Mouse (Mus musculus): ENCODE results near the gene Dclk2.

The Dclk2 gene

GRCm38 (mm10) chr3:86920343-86921083 lies at the start of gene Dclk2:
Gene Dclk2 (minus strand): TSS chr3:86920852.
- DNase-seq, result peak; percentile 72

- no peak for DNase-seq
These were observed 42.2 kb upstream of the Dclk2 start for GRCm38 (mm10) chr3:86962665-86963435.

DNA sequence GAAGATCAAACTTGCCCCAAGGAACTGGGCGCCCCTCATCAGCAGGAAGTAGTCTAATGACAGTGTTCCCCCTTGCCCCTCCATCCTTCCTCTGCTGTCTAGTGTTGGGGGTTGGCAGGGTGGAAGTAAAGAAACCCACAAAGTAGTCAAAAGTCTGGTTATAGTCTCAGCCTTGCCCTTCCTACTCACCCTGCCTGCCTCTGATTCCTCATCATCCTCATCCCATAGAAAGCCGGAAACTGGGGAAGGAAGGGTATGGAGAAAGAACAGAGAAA lies 40.7 kb upstream of the Dclk2 start:
- peak; percentile 27 to 62 for DNase-seq

DNA sequence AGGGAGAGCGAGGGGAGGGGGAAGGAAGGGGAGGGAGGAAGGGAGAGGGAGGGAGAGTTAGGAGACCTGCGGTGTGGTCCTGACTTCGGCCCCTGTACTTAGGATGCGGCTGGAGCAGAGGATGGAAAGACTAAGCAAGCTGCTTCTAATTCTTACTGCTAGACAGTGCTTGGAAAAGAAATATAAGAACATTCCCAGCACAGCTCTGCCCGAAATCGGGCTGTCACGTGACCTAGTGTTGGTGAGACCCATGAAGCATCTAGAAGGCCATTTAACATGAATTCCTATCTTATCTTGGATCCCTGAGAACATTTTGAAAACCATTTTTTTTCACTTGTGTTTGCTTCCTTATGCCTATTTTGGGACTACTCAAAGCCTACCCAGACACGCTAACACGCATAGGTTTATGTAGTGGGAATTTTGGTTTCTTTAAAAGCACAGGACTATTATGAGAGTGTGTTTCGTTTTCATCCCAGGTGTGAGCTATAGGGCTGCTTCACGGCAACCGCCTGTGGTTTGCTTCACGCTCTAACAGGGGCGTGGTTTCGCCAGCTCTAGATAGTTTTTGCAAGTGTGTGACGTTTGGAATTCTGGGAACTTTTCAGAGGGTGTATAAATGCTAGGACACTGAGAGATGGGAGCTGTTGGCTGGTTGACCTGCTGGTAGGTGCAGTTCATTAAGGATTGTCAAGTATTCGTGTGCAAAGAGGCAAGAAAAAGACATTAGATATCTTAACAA lies 40.2 kb upstream of the Dclk2 start:
- peak; percentile 44 to 60 for DNase-seq

DNA sequence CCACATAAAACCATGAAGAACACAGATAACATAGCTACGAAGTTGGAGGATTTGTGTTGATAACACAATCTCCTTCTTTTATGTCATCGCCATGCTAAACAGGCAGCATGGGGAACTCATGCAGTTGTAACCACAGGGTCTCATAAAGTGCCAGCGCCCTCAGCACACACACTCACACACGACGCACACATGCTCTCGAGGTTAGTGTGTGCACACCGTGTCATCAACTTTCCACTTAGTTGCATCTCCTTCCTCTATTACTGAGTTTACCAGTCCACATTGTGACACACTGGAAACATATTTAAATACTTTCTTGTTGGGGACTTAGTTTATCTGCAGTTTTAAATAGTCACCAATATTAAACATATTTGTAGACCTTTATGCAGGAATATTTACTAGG lies 38.4 kb upstream of the Dclk2 start:
- no peak for DNase-seq

DNA sequence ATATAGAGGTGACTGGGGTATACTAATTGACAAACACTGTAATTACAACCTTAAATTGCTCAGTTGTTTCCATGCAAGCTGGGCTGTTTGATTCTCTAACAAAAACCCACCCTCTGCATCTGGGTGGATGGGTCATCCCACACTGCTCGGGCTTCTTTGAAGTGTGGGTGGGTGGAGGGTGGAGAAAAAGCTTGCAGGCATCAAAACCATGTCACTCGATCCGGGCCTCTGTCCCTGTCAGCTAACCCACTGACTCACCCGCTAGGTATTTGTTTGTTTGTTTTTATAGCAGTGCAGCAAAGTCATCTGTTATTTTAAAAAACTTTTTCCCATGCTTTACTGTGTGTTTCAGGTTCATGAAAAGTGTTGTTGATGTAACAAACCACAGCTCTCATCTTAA lies 34.7 kb upstream of the Dclk2 start:
- DNase-seq, result no peak

GRCm38 (mm10) chr3:86954521-86954920 lies 33.9 kb upstream of the Dclk2 start:
- no peak for DNase-seq

- DNase-seq, result no peak
These were observed 33.2 kb upstream of the Dclk2 start for GRCm38 (mm10) chr3:86953819-86954218.

DNA sequence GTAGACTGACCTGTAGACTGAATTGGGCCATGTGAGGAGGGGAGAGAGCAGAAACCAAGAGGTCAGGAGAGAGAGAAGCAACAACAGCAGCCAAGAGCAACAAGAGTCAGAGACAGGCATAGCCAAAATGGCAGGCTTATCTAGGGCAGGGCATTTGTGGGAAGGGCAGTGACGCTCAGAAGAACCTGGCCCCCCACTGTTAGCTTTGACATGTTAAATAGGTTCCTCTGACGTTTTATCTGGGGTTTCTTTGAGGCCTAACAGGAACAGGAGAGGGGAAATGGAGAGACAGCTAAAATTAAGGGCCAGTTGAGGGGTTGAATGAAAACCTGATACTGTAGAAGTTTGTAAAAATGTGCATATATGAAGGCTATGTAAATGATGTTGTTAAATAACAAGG lies 30.0 kb upstream of the Dclk2 start:
- DNase-seq, result no peak

DNA sequence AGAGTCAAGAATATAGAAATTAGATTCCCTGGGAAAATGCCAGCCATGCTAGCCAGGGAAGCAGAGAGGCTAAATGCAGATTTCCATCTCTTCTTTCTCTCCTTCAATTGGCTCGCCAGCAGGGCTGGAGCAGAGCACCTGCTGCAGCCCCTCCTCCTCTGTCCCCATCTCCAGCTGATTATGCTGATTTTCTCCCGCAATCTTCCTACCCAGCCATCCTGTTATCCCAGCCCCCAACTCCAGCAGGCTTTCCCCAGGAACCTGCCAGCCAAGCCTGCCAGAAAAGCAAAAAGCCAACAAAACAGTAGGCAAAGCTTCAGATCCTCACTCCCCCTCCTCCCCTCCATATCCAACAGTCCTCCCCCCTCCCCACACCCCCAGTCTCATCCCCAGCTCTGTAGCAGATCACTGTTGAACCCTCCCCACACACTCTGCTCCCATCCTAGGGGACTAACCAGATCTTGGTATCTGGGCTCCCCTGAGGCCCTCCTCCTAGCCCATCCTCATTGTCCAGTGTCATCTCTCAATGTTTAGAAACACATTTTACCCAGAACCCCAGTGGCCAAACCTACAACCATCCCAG lies 15.7 kb upstream of the Dclk2 start:
- no peak for DNase-seq

DNA sequence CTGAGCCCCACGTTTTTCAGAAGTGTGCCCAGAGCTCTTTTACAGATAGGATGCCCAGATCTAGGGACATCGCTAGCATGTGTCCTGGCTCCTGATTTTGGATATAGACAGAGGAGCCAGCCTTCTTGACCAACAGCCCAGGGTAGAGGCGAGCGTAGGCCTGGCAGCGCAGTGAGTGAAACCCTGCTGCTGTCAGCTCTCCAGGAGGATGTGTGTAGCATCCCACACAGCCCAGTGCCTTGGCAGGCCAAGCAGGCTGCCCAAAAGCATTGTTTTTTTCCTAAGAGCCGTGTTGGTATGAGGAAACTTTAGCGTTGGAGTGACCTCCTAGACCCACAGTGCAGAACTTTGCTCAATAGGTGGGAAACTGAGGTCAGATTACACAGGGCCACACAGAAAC lies 12.8 kb upstream of the Dclk2 start:
- DNase-seq, result no peak

DNA sequence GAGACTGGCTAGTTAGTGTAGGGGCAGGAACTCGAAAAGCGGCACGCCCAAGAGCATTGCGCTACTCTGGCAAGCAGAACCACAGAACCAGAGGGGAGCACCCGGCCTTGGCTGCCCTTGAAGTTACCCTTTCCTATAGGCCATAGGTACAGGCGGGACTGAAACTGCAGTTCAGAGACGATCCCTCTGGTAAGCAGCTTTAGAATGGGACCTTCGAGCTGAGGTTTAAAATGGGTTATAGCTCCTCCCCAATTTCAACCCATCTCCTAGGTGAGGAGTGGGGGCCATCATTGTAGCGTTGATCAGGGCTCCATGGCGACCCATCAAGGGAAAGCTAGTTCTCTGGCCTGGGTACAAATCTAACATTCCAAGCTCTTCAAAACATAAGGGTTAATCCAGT lies 3.0 kb upstream of the Dclk2 start:
- no peak for DNase-seq

GRCm38 (mm10) chr3:86921181-86921975 lies 726 bp upstream of the Dclk2 start:
- no peak for DNase-seq

- DNase-seq, result peak; percentile 28 to 44
These were observed 860 bp downstream of the Dclk2 start for GRCm38 (mm10) chr3:86919641-86920342.

GRCm38 (mm10) chr3:86917048-86917447 lies 3.6 kb downstream of the Dclk2 start:
- no peak for DNase-seq

- no peak for DNase-seq
These were observed 4.0 kb downstream of the Dclk2 start for GRCm38 (mm10) chr3:86916626-86917025.

GRCm38 (mm10) chr3:86915291-86915690 lies 5.4 kb downstream of the Dclk2 start:
- DNase-seq, result no peak

GRCm38 (mm10) chr3:86914316-86914715 lies 6.3 kb downstream of the Dclk2 start:
- no peak for DNase-seq

DNA sequence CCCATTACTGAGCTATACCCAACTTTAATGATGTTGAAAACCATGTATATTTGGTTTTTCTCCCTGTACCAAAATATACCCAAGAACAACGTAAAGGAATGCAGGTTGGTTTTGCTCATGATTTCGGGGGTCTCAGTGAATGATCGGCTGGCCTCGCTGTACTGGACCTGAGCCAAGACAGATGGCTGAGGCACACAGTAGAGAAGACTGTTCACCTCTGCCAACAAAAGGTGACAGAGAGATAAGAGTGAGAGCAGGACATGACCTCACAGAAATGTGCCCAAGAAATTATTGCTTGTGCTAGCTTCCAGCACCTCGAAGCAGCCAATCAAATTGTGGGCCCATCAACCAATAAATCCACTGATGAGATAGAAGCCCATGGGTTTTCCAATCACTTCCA lies 22.3 kb downstream of the Dclk2 start:
- no peak for DNase-seq

DNA sequence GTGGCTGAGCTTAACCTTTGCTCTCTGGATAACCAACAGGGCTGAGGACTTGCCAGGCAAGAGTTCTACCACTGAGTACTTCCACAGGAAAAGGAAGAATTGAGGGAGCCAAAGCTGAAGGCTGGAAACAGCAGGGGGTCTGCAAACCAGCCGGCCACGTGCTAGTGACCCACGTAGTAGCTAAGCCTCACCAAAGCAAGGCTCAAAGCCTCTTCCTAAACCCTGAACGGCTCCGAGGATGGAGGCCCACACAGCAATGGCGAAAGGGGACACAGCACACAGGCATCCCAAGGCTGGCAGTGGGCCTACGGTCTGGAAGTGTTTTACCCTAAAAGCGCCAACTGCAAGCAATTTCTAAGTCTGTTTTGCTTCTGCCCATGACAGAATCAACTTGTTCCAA lies 23.1 kb downstream of the Dclk2 start:
- DNase-seq, result no peak

DNA sequence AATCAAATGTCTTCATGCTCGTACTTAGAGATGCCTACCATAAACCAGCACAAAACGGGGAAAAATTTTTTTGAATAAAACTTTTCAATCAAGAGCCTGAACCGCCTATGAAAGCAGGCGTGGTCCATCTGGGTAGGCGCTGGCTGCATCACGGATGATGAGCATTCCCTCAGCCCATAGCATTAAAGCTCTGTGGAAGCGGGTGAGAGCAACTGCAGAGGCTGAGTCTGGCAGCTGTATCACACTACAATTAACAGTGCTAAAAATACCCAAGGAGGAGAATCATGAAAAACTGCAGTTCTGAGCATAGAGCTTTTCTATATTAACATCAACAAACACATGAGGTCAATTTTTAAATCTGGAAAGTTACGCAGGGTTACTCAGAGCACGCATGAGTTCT lies 23.6 kb downstream of the Dclk2 start:
- no peak for DNase-seq

- no peak for DNase-seq
These were observed 26.2 kb downstream of the Dclk2 start for GRCm38 (mm10) chr3:86894491-86894890.
